Mouse (Mus musculus) hindlimb bud, embryonic 11.5 days (tissue): ENCODE results near the gene Trim15.
"Not testable (repeated sequence)": the region's sequence is repeated elsewhere in the genome, so short reads cannot be mapped to it uniquely, and the experiment has no call there.

ENCODE experiments used
- DNase-seq: peaks from one replicate; pipeline ENCODE4 v3.0.0-alpha.2; 2012; ENCODE audit warnings: low read depth, low spot score; ENCODE audit errors: extremely low spot score

The Trim15 gene

DNA sequence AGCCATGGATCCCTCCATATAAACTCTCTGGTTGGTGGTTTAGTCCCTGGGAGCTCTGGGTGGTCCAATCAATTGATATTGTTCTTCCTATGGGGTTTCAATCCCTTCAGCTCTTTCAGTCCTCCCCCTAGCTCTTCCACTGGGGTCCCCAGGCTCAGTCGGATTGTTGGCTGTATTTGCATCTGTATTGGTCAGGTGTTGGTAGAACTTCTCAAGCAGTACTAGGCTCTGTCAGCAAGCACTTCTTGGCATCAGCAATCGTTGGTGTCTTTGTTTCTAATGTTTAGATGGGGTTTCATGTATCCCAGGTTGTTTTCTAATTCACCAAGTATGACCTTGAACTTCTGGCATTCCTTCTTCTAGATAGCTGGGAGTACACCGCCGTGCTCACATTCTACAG, 34.3 kb downstream of the Trim15 start:
- DNase-seq, result no peak

DNA sequence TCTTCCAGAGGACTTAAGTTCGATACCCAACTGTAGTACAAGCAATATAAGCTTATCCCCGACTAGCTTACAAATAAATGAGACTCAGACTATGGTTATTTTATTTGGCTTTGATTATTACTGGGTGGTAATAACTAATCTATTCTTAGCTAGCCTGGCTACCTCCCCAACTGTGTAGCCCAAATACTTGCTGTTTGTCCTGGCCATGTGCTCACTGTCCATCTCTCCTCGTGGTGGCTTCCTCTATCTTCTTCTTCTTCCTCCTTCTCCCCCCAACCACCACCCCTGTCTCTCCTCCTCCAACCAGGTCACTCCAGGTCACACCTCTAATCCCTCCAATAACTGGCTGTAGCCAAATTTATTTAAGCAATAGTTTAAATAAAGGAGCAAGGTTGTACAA, 36.5 kb downstream of the Trim15 start:
- DNase-seq, result no peak

DNA sequence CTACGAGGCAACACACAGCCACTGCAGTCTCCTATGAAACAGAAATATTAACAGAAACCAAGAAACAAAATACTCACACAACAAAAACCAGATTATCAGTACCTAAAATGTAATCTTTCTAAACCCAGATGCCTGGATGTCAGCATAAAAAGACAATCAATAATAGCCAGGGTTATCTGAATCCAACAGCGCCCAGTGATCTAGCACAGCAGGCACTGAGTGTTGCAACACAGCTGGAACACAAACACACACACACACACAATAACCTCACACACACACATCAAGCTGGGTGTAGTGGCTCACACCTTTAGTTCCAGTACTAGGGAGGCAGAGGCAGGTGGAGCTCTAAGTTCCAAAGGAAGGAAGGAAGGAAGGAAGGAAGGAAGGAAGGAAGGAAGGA, 38.5 kb downstream of the Trim15 start:
- DNase-seq, result no peak

DNA sequence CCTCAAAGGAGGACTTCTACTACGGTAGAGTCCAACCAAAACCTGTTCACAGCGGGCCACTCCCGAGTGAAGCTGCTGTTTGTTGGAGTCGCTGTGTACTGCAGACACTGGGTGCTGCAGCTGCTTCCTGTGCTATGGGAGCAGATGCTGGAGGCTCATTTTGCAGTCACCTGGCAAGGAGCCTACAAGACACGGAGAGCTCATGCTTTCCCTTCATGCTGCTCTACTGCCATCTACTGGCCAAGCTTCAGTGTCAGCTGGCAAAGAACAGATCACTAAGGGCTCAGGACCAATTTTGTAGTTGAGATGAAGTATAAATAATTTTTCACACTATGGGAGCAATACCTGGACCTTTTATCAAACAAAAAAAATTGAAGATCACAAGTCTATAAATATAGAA, 41.0 kb downstream of the Trim15 start:
- not testable (repeated sequence) for DNase-seq

DNA sequence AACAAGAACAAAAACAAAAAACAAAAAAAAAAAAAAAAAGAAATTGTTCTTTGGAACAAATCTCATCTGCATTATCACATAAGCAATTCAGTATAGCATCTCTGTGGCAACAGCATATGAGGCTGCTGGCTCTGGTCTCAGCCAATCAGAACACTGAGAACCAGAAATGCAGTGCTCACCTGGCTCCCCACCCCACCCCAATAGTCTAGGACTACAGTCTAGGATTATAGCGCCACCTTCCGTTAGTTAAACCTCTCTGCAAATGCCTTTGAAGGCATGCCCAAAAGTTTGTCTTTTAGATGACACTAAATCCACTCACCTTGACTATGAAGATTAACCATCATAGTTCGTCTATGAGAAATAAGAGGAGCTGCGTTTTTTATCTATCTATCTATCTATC, 41.5 kb downstream of the Trim15 start:
- no peak for DNase-seq

DNA sequence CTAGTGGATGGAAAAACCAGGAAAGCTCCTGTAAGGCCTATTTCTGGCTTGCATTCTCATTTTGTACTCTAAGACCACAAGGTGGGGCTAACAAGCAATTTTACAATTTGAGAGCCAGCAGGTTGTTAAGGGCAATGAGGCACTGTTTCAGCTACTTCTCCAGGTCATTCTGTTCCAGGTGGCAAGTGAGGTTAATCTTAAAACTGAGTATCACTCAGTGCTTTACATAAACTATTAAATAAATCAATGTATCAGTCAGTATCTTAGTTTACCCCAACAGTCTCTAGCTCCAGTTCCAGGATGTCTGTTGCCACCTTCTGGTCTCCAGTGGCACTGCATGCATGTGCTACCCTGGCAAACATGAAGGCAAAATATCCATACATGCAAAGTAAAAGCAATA, 43.0 kb downstream of the Trim15 start:
- DNase-seq, result no peak

DNA sequence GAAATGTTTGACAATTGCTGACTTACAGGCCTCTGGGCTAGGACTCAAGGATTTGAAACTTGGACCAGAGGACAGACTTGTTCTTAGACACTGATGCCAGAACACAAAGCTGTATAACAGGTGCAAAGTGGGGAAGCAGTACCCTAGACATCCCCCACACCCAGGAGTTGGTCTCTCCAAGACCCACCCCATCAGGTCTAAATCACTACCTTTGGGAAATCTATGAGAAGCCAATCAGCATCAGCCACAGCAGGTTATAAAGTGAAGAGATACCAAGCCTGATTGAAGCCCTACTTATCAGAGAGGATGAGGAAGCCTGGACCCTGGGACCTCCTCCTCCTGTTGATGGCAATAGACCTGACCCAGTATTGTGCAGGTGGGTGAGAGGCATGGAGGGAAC, 55.1 kb downstream of the Trim15 start, which contains the start of gene H2-M10.6:
TSS of gene H2-M10.6 (plus strand) at position 301 of the 400 bp plus-strand sequence.
- no peak for DNase-seq
